Mouse (Mus musculus): ENCODE results near the gene Prss50. TPM values are rescaled to one million over a fixed set of nuclear protein-coding genes. Genes with fewer than 3 reads are reported as not detected.
A peak's percentile ranks its signal among the peaks of the same experiment; 100 is the strongest.
"Not testable (repeated sequence)": the region's sequence is repeated elsewhere in the genome, so short reads cannot be mapped to it uniquely, and the experiment has no call there.

Prss50 gene
- polyA plus RNA-seq (2015; fragmentation: Nextera tagmentation; extraction: Ambion mirVana) = 0.14 TPM in 1 of 2 replicates, not detected in the other

DNA sequence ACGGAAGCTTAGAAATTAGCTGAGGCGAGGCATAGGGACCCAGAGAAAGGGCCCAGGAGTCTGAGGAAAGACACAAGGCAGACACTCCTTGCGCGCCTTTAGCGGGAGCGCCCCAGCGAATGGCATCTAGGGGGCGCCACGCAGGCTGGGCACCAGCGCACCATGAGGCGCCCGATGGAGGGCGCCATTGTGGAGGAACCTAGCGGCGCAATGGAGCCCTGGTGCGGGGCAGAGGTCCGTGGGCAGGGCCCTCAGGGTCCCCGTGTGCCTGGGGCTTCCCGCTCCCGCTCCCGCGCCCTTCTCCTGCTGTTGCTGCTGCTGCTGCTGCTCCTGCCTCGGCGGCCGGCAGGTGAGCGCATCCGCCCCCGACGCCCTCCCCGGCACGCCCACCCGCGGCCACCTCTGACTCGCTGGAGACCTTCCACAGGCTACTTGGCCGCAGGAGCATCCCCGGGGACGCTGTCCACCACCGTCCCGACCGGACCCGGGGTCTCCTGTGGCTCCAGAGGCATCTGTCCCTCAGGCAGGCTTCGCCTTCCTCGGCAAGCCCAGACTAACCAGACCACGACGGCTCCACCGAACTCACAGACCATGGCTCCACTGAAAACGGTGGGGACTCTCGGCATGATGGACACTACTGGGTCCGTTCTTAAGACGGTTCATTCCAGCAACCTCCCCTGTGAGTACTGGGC lies at the start of gene Prss50:
Gene Prss50, plus strand, starts transcription at position 187 of the 692 bp plus-strand sequence.
- 9% methylated on average over 46 of the region's 50 CpGs for WGBS
- H3K36me3 ChIP-seq = no peaks in the 10 kb centered on the region
- no peak for ATAC-seq (ENCODE audit: borderline replicate concordance, extremely low read depth, low FRiP score, low TSS enrichment)
- H3K4me3 ChIP-seq = peak within 1 kb of the TSS; percentile 24
- H3K4me1 ChIP-seq = peaks cover 5% of the 10 kb centered on the region; the same call in 1 of the 2 replicates
- no peak within 1 kb of the TSS for H3K27ac ChIP-seq
- H3K9me3 ChIP-seq = no peaks in the 10 kb centered on the region
- no peak within 1 kb of the TSS for H3K9ac ChIP-seq
- H3K4me2 ChIP-seq = peak within 1 kb of the TSS; percentile 54
- peaks cover 21% of the 10 kb centered on the region for H3K27me3 ChIP-seq

GRCm38 (mm10) chr9:110810051-110810450 lies 47.7 kb upstream of the Prss50 start:
- no peak for ATAC-seq (ENCODE audit: borderline replicate concordance, extremely low read depth, low FRiP score, low TSS enrichment)
- Histone ChIP-seq H3K27me3 (no peaks in the 10 kb centered on the region), H3K9ac (no peak overlapping the region), H3K36me3 (no peaks in the 10 kb centered on the region), H3K4me2 (no peak overlapping the region), H3K4me3 (no peak overlapping the region), H3K4me1 (no peaks in the 10 kb centered on the region), H3K27ac (no peak overlapping the region), H3K9me3 (no peaks in the 10 kb centered on the region)
- WGBS = 79% methylated on average over 4 of the region's 4 CpGs

DNA sequence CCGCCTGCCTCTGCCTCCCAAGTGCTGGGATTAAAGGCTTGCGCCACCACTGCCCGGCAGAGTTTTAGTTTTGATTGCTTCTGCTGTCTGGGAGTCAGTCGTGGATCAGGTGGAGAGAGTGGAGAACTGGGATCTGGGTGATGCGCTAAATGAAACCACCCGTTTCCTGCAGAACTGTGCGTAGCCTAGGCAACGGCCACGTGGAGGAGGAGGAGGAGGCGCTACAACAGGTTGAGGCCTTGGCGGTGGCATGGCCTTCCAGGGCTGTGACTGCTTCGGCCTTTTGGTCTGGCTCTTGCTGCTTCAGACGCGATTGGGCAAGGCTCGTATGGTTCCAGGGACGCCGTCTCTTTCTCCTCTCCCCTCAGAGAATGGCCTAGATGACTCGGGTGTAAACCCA lies 44.0 kb upstream of the Prss50 start, which contains the start of gene Prss44:
Gene Prss44, plus strand, starts transcription at position 206 of the 400 bp plus-strand sequence.
- Histone ChIP-seq H3K27me3 (no peaks in the 10 kb centered on the region), H3K4me1 (no peaks in the 10 kb centered on the region), H3K4me2 (no peak within 1 kb of the TSS), H3K9me3 (no peaks in the 10 kb centered on the region), H3K9ac (no peak within 1 kb of the TSS), H3K36me3 (no peaks in the 10 kb centered on the region), H3K27ac (no peak within 1 kb of the TSS), H3K4me3 (no peak within 1 kb of the TSS)
- no peak for ATAC-seq (ENCODE audit: borderline replicate concordance, extremely low read depth, low FRiP score, low TSS enrichment)
- 60% methylated on average over 18 of the region's 18 CpGs for WGBS

- not testable (repeated sequence) for H3K27me3 ChIP-seq; H3K36me3 ChIP-seq; H3K9me3 ChIP-seq; H3K9ac ChIP-seq; H3K27ac ChIP-seq; H3K4me2 ChIP-seq; ATAC-seq (ENCODE audit: borderline replicate concordance, extremely low read depth, low FRiP score, low TSS enrichment); H3K4me1 ChIP-seq; H3K4me3 ChIP-seq
Observed at GRCm38 (mm10) chr9:110820546-110820945, 37.2 kb upstream of the Prss50 start.

DNA sequence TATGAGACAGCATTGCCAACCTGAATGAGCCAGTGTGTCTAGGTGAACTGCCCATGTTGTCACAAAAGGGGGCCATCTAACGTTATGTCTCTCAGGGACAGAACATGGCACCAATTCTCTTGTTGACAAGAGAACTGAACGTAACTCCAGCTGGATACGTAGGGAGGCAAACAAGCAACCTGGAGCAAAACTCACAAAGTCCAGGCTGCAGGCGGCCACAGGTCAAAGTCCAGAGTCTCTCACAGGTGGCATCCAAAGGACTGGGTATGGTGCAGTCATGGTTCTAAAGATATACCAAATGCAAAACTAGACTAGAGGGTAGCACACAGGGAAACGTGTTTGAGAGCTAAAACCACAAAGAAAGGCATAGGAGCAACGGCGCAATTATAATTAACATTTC lies 36.3 kb upstream of the Prss50 start:
- WGBS = 82% methylated on average over 7 of the region's 7 CpGs
- H3K9ac ChIP-seq = no peak overlapping the region
- H3K27ac ChIP-seq = no peak overlapping the region
- H3K27me3 ChIP-seq = no peaks in the 10 kb centered on the region
- H3K36me3 ChIP-seq = no peaks in the 10 kb centered on the region
- H3K9me3 ChIP-seq = no peaks in the 10 kb centered on the region
- H3K4me3 ChIP-seq = no peak overlapping the region
- no peak overlapping the region for H3K4me2 ChIP-seq
- no peaks in the 10 kb centered on the region for H3K4me1 ChIP-seq
- no peak for ATAC-seq (ENCODE audit: borderline replicate concordance, extremely low read depth, low FRiP score, low TSS enrichment)

- H3K36me3 ChIP-seq = no peaks in the 10 kb centered on the region
- H3K9ac ChIP-seq = no peak overlapping the region
- H3K4me3 ChIP-seq = no peak overlapping the region
- no peaks in the 10 kb centered on the region for H3K4me1 ChIP-seq
- H3K4me2 ChIP-seq = no peak overlapping the region
- H3K9me3 ChIP-seq = no peaks in the 10 kb centered on the region
- 67% methylated on average over 4 of the region's 4 CpGs for WGBS
- H3K27ac ChIP-seq = no peak overlapping the region
- no peaks in the 10 kb centered on the region for H3K27me3 ChIP-seq
- ATAC-seq (ENCODE audit: borderline replicate concordance, extremely low read depth, low FRiP score, low TSS enrichment) = no peak
Observed at GRCm38 (mm10) chr9:110825426-110825825, 32.3 kb upstream of the Prss50 start.

DNA sequence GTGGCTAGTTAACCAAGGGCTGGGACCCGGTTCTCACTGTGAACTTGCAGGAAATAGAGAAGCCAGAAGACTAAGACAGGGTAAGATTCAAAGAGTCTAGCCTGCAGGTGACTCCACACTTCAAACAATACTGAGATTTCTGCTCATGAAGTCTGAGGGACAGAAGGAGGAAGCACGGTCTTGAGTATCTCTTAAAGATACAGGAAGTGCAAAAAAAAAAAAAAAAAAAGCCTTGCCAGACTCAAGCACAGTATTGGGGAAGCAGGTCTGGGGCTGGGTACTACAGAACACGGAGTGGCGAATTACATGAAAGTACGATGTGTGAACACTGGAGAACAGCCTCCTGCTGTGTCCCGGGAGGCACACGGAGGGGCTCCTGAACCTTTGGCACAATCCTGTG lies 31.9 kb upstream of the Prss50 start:
- Histone ChIP-seq H3K36me3 (no peaks in the 10 kb centered on the region), H3K4me2 (no peak overlapping the region), H3K9me3 (no peaks in the 10 kb centered on the region), H3K27ac (no peak overlapping the region), H3K4me1 (no peaks in the 10 kb centered on the region), H3K9ac (no peak overlapping the region), H3K27me3 (no peaks in the 10 kb centered on the region), H3K4me3 (no peak overlapping the region)
- ATAC-seq (ENCODE audit: borderline replicate concordance, extremely low read depth, low FRiP score, low TSS enrichment) = no peak
- WGBS = 67% methylated on average over 7 of the region's 7 CpGs

DNA sequence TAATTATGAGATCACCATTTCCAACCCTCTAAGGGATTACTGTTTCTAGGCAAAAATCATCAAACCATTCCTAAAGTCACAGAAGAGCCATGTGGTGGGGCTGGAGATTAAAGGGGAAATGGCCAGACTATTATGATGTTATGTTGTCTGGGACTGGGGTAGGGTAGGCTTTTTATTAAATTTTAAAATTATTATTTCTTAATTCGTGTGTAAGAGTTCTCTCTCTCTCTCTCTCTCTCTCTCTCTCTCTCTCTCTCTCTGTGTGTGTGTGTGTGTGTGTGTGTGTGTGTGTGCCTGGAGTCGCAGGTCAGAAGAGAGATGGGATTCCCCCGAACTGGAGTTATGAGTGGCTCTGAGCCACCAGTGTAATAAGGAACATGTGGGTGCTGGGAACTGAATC lies 31.4 kb upstream of the Prss50 start, which contains the start of gene Prss43:
Gene Prss43, plus strand, starts transcription at position 301 of the 400 bp plus-strand sequence.
- H3K27me3 ChIP-seq = no peaks in the 10 kb centered on the region
- no peak within 1 kb of the TSS for H3K9ac ChIP-seq
- no peak within 1 kb of the TSS for H3K4me3 ChIP-seq
- H3K4me1 ChIP-seq = no peaks in the 10 kb centered on the region
- no peaks in the 10 kb centered on the region for H3K9me3 ChIP-seq
- H3K36me3 ChIP-seq = no peaks in the 10 kb centered on the region
- ATAC-seq (ENCODE audit: borderline replicate concordance, extremely low read depth, low FRiP score, low TSS enrichment) = no peak
- H3K4me2 ChIP-seq = no peak within 1 kb of the TSS
- WGBS = 77% methylated on average over 3 of the region's 3 CpGs
- no peak within 1 kb of the TSS for H3K27ac ChIP-seq

- 73% methylated on average over 5 of the region's 5 CpGs for WGBS
- Histone ChIP-seq H3K9me3 (no peaks in the 10 kb centered on the region), H3K27ac (no peak overlapping the region), H3K9ac (no peak overlapping the region), H3K4me1 (no peaks in the 10 kb centered on the region), H3K27me3 (no peaks in the 10 kb centered on the region), H3K4me3 (no peak overlapping the region), H3K4me2 (no peak overlapping the region), H3K36me3 (no peaks in the 10 kb centered on the region)
- no peak for ATAC-seq (ENCODE audit: borderline replicate concordance, extremely low read depth, low FRiP score, low TSS enrichment)
Observed at GRCm38 (mm10) chr9:110833021-110833420, 24.7 kb upstream of the Prss50 start.

DNA sequence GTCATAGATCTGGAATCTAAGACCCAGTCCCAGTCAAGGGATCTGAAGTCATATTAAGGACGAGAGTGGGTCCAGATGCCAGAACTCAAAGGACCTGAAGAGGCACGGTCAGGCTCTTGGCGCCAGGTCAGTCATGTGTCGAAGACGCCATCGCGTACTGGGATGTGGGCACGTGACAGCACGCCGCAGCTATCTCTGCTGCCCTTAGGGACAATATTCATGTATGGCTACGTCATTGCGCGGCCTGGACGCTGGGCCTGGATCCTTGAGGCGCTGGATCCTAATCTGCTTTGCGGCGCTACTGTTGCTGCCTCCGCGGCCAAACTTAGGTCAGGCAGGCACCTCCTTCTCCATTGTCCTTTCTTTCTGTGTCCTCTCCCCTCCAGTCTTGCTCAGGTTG lies 23.4 kb upstream of the Prss50 start, which contains the start of gene Prss45:
Gene Prss45, plus strand, starts transcription at position 178 of the 400 bp plus-strand sequence.
- H3K4me2 ChIP-seq = no peak within 1 kb of the TSS

GRCm38 (mm10) chr9:110834961-110835360 lies 22.8 kb upstream of the Prss50 start:
- whole genome bisulfite sequencing = 21% methylated on average over 10 of the region's 10 CpGs
- H3K36me3 ChIP-seq = no peaks in the 10 kb centered on the region
- H3K27ac ChIP-seq = no peak overlapping the region
- no peak overlapping the region for H3K4me3 ChIP-seq
- ATAC-seq (ENCODE audit: borderline replicate concordance, extremely low read depth, low FRiP score, low TSS enrichment) = no peak
- H3K4me1 ChIP-seq = no peaks in the 10 kb centered on the region
- H3K4me2 ChIP-seq = no peak overlapping the region
- H3K9me3 ChIP-seq = no peaks in the 10 kb centered on the region
- H3K9ac ChIP-seq = no peak overlapping the region
- H3K27me3 ChIP-seq = no peaks in the 10 kb centered on the region

More for the DNA sequence above, 23.4 kb upstream of the Prss50 start, which contains the start of gene Prss45:
- Histone ChIP-seq H3K4me1 (no peaks in the 10 kb centered on the region), H3K36me3 (no peaks in the 10 kb centered on the region), H3K9ac (no peak within 1 kb of the TSS), H3K4me3 (no peak within 1 kb of the TSS), H3K27ac (no peak within 1 kb of the TSS), H3K9me3 (no peaks in the 10 kb centered on the region), H3K27me3 (no peaks in the 10 kb centered on the region)
- no peak for ATAC-seq (ENCODE audit: borderline replicate concordance, extremely low read depth, low FRiP score, low TSS enrichment)
- 73% methylated on average over 19 of the region's 19 CpGs for WGBS

- no peak for ATAC-seq (ENCODE audit: borderline replicate concordance, extremely low read depth, low FRiP score, low TSS enrichment)
- H3K36me3 ChIP-seq = no peaks in the 10 kb centered on the region
- no peaks in the 10 kb centered on the region for H3K9me3 ChIP-seq
- no peaks in the 10 kb centered on the region for H3K27me3 ChIP-seq
- H3K9ac ChIP-seq = no peak overlapping the region
- no peak overlapping the region for H3K27ac ChIP-seq
- H3K4me2 ChIP-seq = no peak overlapping the region
- 50% methylated on average over 2 of the region's 2 CpGs for whole genome bisulfite sequencing
- H3K4me3 ChIP-seq = no peak overlapping the region
- no peaks in the 10 kb centered on the region for H3K4me1 ChIP-seq
Observed at GRCm38 (mm10) chr9:110836112-110836511, 21.7 kb upstream of the Prss50 start.

All from lung, embryonic 15.5 days (tissue).